Mouse (Mus musculus): Measurements from ENCODE around the gene Cfap97. TPM values are rescaled to one million over a fixed set of nuclear protein-coding genes. Genes with fewer than 3 reads are reported as not detected.

The Cfap97 gene
- polyA plus RNA-seq (2014; fragmentation: Illumina TruSeq; extraction: RNeasy Lipid Tissue Mini Kit (QIAGEN cat#74804); ENCODE audit: low read depth, low replicate concordance): 10.7 TPM

DNA sequence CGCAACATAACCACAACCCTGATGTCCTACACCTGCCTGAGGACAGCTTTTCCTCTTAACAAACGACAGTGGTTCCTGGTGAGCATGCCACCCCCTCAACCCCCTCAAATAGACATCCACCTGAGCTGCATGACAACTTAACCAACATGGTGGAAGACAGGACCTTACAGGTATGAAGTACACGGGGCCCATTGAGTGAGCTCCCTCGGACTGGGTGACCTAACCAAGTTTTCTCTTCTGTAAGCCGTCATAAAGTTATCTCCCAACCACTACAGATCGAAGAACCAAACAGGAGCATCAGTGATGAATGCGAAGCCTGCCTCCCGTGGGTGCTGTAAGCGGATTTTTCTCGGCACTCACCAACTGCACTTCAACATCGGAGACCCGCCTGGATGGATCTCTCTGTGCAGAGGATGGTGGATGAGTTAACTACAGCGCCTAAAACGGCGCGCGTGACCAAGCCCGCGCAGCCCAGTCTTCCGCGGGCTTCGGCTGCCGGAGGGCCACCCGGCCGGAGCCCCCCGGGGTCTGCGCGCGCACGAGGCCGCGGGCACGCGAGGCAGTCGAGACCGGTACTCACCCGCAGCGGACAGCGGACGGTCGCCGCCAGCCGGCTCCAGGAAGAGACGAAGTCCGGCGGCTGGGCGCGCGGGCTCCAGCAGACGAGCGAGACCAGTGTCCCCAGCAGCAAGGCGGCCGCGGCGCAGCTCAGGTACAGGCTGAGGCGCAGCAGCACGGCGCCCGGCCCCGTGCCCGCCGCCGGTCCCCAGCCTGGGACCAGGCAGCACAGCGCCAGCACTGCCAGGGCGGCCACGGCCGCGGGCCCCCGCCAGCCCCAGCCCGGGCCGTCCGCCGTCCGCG, at the start of gene Cfap97:
Cfap97 (plus strand) TSS at position 570 of the 861 bp plus-strand sequence.

DNA sequence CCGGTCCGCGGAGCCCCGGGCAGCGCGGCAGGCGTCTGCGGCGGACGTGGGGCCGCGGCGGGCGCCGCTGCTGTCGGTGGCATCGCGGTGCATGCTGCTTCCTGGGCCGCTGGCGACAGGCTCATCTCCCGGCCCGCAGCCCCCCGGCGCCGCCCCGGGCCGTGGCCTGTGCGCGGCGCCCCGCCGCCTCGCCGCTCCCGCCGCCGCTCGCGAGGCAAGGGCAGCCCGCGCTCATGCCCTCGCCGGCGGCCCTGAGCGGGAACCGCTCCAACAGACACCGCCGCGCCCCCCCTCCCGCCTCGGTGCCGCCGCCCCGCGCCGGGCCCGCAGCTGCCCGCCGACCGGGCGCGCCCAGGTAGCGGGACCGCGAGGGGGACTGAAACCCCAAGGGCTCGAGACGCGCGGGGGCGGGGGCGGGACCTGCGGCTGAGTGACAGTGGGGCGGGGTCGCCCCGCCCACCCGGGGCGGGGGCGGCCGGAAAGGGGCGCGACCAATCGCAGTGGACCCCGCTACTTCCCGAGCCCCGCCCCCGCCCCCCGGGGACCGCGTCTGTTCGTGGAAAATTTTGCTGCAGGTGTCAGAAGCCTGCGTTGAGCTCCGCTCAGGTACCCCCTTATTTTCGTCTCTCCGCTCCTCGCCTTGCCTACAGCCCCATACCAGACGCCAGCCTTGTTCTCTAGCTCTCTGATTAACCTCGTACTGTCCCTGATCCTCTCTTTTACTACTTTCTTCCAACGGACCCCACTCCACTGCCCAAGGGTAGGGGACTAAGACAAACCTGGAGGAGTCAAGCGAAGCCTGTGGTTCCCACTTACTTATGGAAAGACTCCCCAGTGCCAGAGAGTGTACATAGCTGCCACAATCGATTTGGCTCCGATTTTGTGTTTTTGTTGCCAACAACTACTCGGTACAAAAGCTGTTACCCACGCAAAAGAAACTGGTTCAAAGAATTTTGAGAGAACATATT, 777 bp downstream of the Cfap97 start, which contains the start of gene Snx25:
Snx25 (minus strand) TSS at position 96 of the 968 bp plus-strand sequence.

DNA sequence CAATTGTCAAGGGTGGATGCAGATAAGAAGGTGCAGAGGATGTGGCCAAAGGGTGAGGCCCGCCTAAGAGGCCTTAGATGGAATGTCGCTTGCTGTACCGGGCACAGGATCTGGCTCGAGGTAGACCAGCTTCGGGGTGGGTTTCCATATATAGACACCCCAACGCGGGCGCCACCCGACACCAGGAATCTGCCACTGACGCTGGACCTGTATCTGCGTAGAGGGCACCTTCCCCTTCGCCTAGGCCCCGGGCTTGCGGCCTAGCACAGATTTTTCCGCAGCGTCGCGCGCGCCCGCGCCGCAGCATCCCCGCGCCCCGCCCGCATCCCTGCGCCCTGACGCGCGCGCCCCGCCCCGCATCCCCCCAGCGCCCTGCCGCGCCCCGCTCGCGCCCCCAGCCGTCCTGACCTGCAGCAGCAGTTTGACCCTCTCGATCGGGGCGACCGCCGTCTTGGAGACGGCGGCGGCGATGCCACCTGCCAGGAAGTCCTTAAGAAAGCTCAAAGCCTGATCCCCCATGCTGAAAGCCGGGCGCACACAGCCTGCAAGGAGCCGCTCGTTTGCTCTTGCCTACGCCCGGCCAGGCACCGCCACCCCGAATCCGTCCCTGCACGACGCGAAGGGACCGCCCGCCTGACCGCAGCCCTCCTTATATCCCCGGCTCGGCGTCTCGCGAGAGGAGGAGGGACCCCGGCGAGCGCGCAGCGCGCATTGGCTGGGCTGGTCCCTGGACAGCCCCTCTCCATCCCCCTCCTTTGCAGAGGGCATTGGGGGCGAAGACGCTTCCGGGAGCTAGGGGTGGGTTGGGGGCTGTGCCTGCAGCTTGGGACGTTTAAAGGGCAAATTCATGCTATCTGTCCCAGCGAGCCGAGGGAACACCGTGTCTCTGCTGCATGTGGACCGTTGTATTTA, 59.1 kb downstream of the Cfap97 start, which contains the start of gene Slc25a4:
Slc25a4 (minus strand) TSS at position 881 of the 912 bp plus-strand sequence.

Other genes with a start within 250 kb of the Cfap97 start
- not detected for gene Ccdc110, start 217.2 kb upstream of the Cfap97 start, polyA plus RNA-seq (2014; fragmentation: Illumina TruSeq; extraction: RNeasy Lipid Tissue Mini Kit (QIAGEN cat#74804); ENCODE audit: low read depth, low replicate concordance)
- gene 1700029J07Rik, start 176.5 kb upstream of the Cfap97 start, polyA plus RNA-seq (2014; fragmentation: Illumina TruSeq; extraction: RNeasy Lipid Tissue Mini Kit (QIAGEN cat#74804); ENCODE audit: low read depth, low replicate concordance): 4.0 TPM
- gene Ufsp2, start 176.2 kb upstream of the Cfap97 start, polyA plus RNA-seq (2014; fragmentation: Illumina TruSeq; extraction: RNeasy Lipid Tissue Mini Kit (QIAGEN cat#74804); ENCODE audit: low read depth, low replicate concordance): 29.4 TPM
- 1.8 TPM for gene Lrp2bp, start 152.5 kb upstream of the Cfap97 start, polyA plus RNA-seq (2014; fragmentation: Illumina TruSeq; extraction: RNeasy Lipid Tissue Mini Kit (QIAGEN cat#74804); ENCODE audit: low read depth, low replicate concordance)
- gene Ankrd37, start 146.1 kb upstream of the Cfap97 start, polyA plus RNA-seq (2014; fragmentation: Illumina TruSeq; extraction: RNeasy Lipid Tissue Mini Kit (QIAGEN cat#74804); ENCODE audit: low read depth, low replicate concordance): 12.3 TPM
- 11.2 TPM for gene Snx25, start 388 bp downstream of the Cfap97 start, polyA plus RNA-seq (2014; fragmentation: Illumina TruSeq; extraction: RNeasy Lipid Tissue Mini Kit (QIAGEN cat#74804); ENCODE audit: low read depth, low replicate concordance)
- gene Slc25a4, start 59.5 kb downstream of the Cfap97 start, polyA plus RNA-seq (2014; fragmentation: Illumina TruSeq; extraction: RNeasy Lipid Tissue Mini Kit (QIAGEN cat#74804); ENCODE audit: low read depth, low replicate concordance): 4,924 TPM
- 0.92 TPM for gene Helt, start 142.9 kb downstream of the Cfap97 start, polyA plus RNA-seq (2014; fragmentation: Illumina TruSeq; extraction: RNeasy Lipid Tissue Mini Kit (QIAGEN cat#74804); ENCODE audit: low read depth, low replicate concordance)